Mouse (Mus musculus) heart, embryonic 15.5 days (tissue): ENCODE measurements around the gene Mnat1. TPM values are rescaled to one million over a fixed set of nuclear protein-coding genes. Genes with fewer than 3 reads are reported as not detected.
A peak's percentile ranks its signal among the peaks of the same experiment; 100 is the strongest.
"Not testable (repeated sequence)": the region's sequence is repeated elsewhere in the genome, so short reads cannot be mapped to it uniquely, and the experiment has no call there.

Experiments
- ATAC-seq: fragments of 200-750 bp; cut with Nextera tagmentation; replicated peaks from 2 replicates; pipeline ENCODE4 v1.8.0; 2017; ENCODE audit warnings: low read depth, moderate TSS enrichment; ENCODE audit not compliant: insufficient number of reproducible peaks, insufficient read depth, low FRiP score
- H3K27ac ChIP-seq: fragments of 300-500 bp; sonication (generic); 2 replicates; pipeline ENCODE4 v1.5.1; 2015; ENCODE audit warnings: mild to moderate bottlenecking, inconsistent platforms
- H3K27me3 ChIP-seq: fragments of 300-500 bp; sonication (generic); 2 replicates; pipeline ENCODE4 v1.6.1; 2015; ENCODE audit warnings: inconsistent platforms
- H3K36me3 ChIP-seq: fragments of 300-500 bp; sonication (generic); 2 replicates; pipeline ENCODE4 v1.6.1; 2015; ENCODE audit warnings: mild to moderate bottlenecking, inconsistent platforms
- H3K4me1 ChIP-seq: fragments of 300-500 bp; sonication (generic); replicated peaks from 2 replicates; pipeline ENCODE4 v1.6.1; 2015; ENCODE audit warnings: inconsistent platforms
- H3K4me2 ChIP-seq: fragments of 300-500 bp; sonication (generic); 2 replicates; pipeline ENCODE4 v1.6.1; 2015; ENCODE audit warnings: inconsistent platforms, mild to moderate bottlenecking, moderate library complexity
- H3K4me3 ChIP-seq: fragments of 300-500 bp; sonication (generic); 2 replicates; pipeline ENCODE4 v1.5.1; 2015; ENCODE audit warnings: mild to moderate bottlenecking, inconsistent platforms
- H3K9ac ChIP-seq: fragments of 300-500 bp; sonication (generic); 2 replicates; pipeline ENCODE4 v1.6.1; 2015; ENCODE audit warnings: mild to moderate bottlenecking, inconsistent platforms
- H3K9me3 ChIP-seq: fragments of 300-500 bp; sonication (generic); replicated peaks from 2 replicates; pipeline ENCODE4 v1.6.1; 2016; ENCODE audit warnings: inconsistent platforms
- WGBS: fragments of 180-500 bp; shearing (Covaris S2); methylation state at CpG from one replicate; pipeline ENCODE4 v1.1.7; 2015; ENCODE audit warnings: mixed read lengths; 5-methylcytosine and 5-hydroxymethylcytosine counted together
- polyA plus RNA-seq: library from polyadenylated mRNA; unstranded; fragments of >200 nt; fragmentation: Nextera tagmentation; extraction: Ambion mirVana; gene quantifications from 2 replicates; pipeline ENCODE4 v1.2.1, GENCODE M21; 2015

The Mnat1 gene
- polyA plus RNA-seq, 1 experiment from 2014 or later: 17.7 TPM

DNA sequence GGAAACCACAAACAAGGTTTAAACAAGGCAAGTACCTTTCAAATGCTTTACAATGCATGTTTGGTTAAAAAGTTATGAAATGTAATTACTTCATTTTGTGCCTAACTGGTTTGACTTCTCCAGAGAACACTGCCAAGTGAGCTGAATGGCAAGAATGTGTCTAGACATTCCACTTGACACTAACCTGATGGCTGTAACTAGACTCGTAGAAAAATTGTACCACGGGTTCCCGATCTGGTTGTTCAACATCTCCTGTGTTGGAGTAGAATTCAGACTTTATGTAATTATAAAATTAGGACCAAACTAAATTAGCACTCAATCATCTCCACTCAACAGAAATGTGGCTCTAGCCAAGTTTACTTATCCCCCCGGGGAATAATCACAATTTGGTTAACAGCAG, 24.9 kb upstream of the Mnat1 start:
- Histone ChIP-seq H3K4me2 (no peak overlapping the region), H3K4me3 (no peak overlapping the region), H3K27ac (no peak overlapping the region), H3K9me3 (no peaks in the 10 kb centered on the region), H3K36me3 (peaks cover 8% of the 10 kb centered on the region), H3K9ac (no peak overlapping the region), H3K27me3 (no peaks in the 10 kb centered on the region), H3K4me1 (peaks cover 7% of the 10 kb centered on the region; the same call in 1 of the 2 replicates)
- 37% methylated on average over 4 of the region's 4 CpGs for WGBS
- ATAC-seq: no peak

- no peak overlapping the region for H3K4me3 ChIP-seq
- ATAC-seq: no peak
- H3K36me3 ChIP-seq: peaks cover 10% of the 10 kb centered on the region
- H3K4me2 ChIP-seq: no peak overlapping the region
- WGBS: 76% methylated on average over 12 of the region's 12 CpGs
- no peaks in the 10 kb centered on the region for H3K27me3 ChIP-seq
- no peak overlapping the region for H3K9ac ChIP-seq
- no peaks in the 10 kb centered on the region for H3K9me3 ChIP-seq
- H3K4me1 ChIP-seq: 0 out of 2 replicates have a peak, but pooled peaks cover 3% of the 10 kb centered on the region
- H3K27ac ChIP-seq: no peak overlapping the region
Observed at GRCm38 (mm10) chr12:73103713-73104112, 19.8 kb upstream of the Mnat1 start.

GRCm38 (mm10) chr12:73107821-73108220, 15.7 kb upstream of the Mnat1 start:
- no peaks in the 10 kb centered on the region for H3K27me3 ChIP-seq
- H3K4me3 ChIP-seq: no peak overlapping the region
- H3K36me3 ChIP-seq: peaks cover 10% of the 10 kb centered on the region
- no peak overlapping the region for H3K4me2 ChIP-seq
- no peak for ATAC-seq
- H3K9ac ChIP-seq: no peak overlapping the region
- no peaks in the 10 kb centered on the region for H3K9me3 ChIP-seq
- H3K4me1 ChIP-seq: peaks cover 16% of the 10 kb centered on the region
- H3K27ac ChIP-seq: no peak overlapping the region
- 57% methylated on average over 2 of the region's 2 CpGs for WGBS

- H3K36me3 ChIP-seq: no peaks in the 10 kb centered on the region
- ATAC-seq: no peak; the same call in 1 of the 2 replicates
- peak overlapping the region; percentile 99 for H3K4me2 ChIP-seq
- H3K4me3 ChIP-seq: peak overlapping the region; percentile 82
- peaks cover 20% of the 10 kb centered on the region for H3K4me1 ChIP-seq
- WGBS: 18% methylated on average over 23 of the region's 23 CpGs
- H3K27me3 ChIP-seq: no peaks in the 10 kb centered on the region
- no peaks in the 10 kb centered on the region for H3K9me3 ChIP-seq
- 0 out of 2 replicates have a peak overlapping the region, but pooled peaks have one; percentile 70 for H3K9ac ChIP-seq
- no peak overlapping the region for H3K27ac ChIP-seq
Observed at GRCm38 (mm10) chr12:73110431-73111111, 12.9 kb upstream of the Mnat1 start.

- 0 out of 2 replicates have a peak, but pooled peaks have one; percentile 28 for ATAC-seq
- Histone ChIP-seq H3K27ac (peak overlapping the region; percentile 70), H3K27me3 (no peaks in the 10 kb centered on the region), H3K4me2 (peak overlapping the region; percentile 99), H3K9ac (peak overlapping the region; percentile 70), H3K36me3 (no peaks in the 10 kb centered on the region), H3K4me3 (peak overlapping the region; percentile 82), H3K9me3 (no peaks in the 10 kb centered on the region), H3K4me1 (peaks cover 20% of the 10 kb centered on the region)
- WGBS: 1% methylated on average over 43 of the region's 44 CpGs
Observed at GRCm38 (mm10) chr12:73111561-73112325, 11.8 kb upstream of the Mnat1 start.

DNA sequence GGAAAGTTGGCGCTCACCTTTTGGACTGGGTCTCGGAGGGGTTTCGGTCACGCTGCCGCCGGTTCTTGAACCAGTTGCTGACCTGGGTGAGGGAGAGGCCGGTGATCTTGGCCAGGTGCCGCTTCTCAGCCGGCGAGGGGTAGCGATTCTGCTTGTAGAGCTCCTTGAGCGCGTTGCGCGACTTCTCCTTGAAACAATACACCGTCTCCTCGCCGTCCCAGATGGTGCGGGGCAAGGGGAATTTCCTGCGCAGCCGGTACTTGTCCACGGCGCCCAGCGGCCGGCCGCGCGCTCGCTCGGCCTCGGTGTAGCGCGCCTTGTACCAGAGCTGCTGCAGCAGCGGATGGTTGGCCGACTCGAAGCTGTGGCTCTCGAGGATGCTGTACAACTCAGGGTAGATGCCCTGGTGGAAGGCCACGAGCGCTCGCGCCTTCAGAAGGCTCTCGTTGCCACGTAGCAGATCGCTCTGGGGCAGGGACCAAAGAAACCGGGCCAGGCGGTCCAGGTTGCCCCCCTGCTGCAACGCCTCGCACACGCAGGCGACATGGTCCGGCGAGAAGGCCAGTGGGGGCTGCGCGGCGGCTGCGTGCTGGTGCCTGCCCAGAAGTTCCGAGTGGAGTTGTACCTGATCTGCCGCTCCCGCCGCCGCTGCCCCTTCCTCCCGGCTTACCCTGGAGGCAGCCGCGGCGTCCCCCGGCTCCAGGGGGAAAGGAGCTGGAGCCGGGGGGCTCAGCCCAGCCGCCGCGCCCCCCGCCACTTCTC, 11.0 kb upstream of the Mnat1 start:
- Histone ChIP-seq H3K4me3 (peak overlapping the region; percentile 82), H3K4me2 (peak overlapping the region; percentile 99), H3K9me3 (no peaks in the 10 kb centered on the region), H3K36me3 (no peaks in the 10 kb centered on the region), H3K27ac (peak overlapping the region; percentile 70), H3K9ac (peak overlapping the region; percentile 70), H3K4me1 (peaks cover 20% of the 10 kb centered on the region), H3K27me3 (no peaks in the 10 kb centered on the region)
- WGBS: under 1% methylated on average over 69 of the region's 71 CpGs
- peak; percentile 41 for ATAC-seq

- H3K9me3 ChIP-seq: no peaks in the 10 kb centered on the region
- ATAC-seq: peak; percentile 81
- H3K9ac ChIP-seq: peak within 1 kb of the TSS; percentile 70
- peak within 1 kb of the TSS; percentile 99 for H3K4me2 ChIP-seq
- H3K4me1 ChIP-seq: peaks cover 20% of the 10 kb centered on the region
- under 1% methylated on average over 20 of the region's 20 CpGs for WGBS
- peak within 1 kb of the TSS; percentile 82 for H3K4me3 ChIP-seq
- H3K27me3 ChIP-seq: no peaks in the 10 kb centered on the region
- no peaks in the 10 kb centered on the region for H3K36me3 ChIP-seq
- H3K27ac ChIP-seq: peak within 1 kb of the TSS; percentile 70
Observed at GRCm38 (mm10) chr12:73113196-73113595, 10.3 kb upstream of the Mnat1 start, which contains the start of gene Six4. Gene Six4, minus strand, starts transcription at chr12:73113456.

- H3K4me1 ChIP-seq: peaks cover 12% of the 10 kb centered on the region
- no peak for ATAC-seq
- no peaks in the 10 kb centered on the region for H3K9me3 ChIP-seq
- WGBS: 47% methylated on average over 4 of the region's 4 CpGs
- H3K27me3 ChIP-seq: no peaks in the 10 kb centered on the region
- no peak overlapping the region for H3K9ac ChIP-seq
- no peak overlapping the region for H3K4me3 ChIP-seq
- H3K36me3 ChIP-seq: no peaks in the 10 kb centered on the region
- peak overlapping the region; percentile 70; the same call in 1 of the 2 replicates for H3K4me2 ChIP-seq
- no peak overlapping the region for H3K27ac ChIP-seq
Observed at GRCm38 (mm10) chr12:73125250-73125649, 1.7 kb downstream of the Mnat1 start.

GRCm38 (mm10) chr12:73140732-73141131, 17.2 kb downstream of the Mnat1 start:
- no peaks in the 10 kb centered on the region for H3K27me3 ChIP-seq
- ATAC-seq: no peak
- 66% methylated on average over 3 of the region's 3 CpGs for WGBS
- no peak overlapping the region for H3K27ac ChIP-seq
- H3K9me3 ChIP-seq: no peaks in the 10 kb centered on the region
- H3K4me1 ChIP-seq: no peaks in the 10 kb centered on the region
- no peak overlapping the region for H3K4me2 ChIP-seq
- H3K36me3 ChIP-seq: no peaks in the 10 kb centered on the region
- no peak overlapping the region for H3K4me3 ChIP-seq
- no peak overlapping the region for H3K9ac ChIP-seq

GRCm38 (mm10) chr12:73147236-73147635, 23.7 kb downstream of the Mnat1 start:
- Histone ChIP-seq H3K9ac (no peak overlapping the region), H3K27ac (0 out of 2 replicates have a peak overlapping the region, but pooled peaks have one; percentile 19), H3K4me1 (peaks cover 2% of the 10 kb centered on the region; the same call in 1 of the 2 replicates), H3K4me2 (no peak overlapping the region), H3K36me3 (no peaks in the 10 kb centered on the region), H3K27me3 (no peaks in the 10 kb centered on the region), H3K9me3 (no peaks in the 10 kb centered on the region), H3K4me3 (no peak overlapping the region)
- no peak for ATAC-seq
- WGBS: 32% methylated on average over 3 of the region's 3 CpGs

GRCm38 (mm10) chr12:73151038-73151437, 27.5 kb downstream of the Mnat1 start:
- not testable (repeated sequence) for ATAC-seq, H3K4me1 ChIP-seq, H3K4me2 ChIP-seq, H3K27ac ChIP-seq, H3K9ac ChIP-seq, H3K9me3 ChIP-seq, H3K27me3 ChIP-seq, H3K4me3 ChIP-seq, H3K36me3 ChIP-seq
- 84% methylated on average over 5 of the region's 5 CpGs for WGBS
